Mouse (Mus musculus) gastrocnemius, postnatal 10 days (tissue): ENCODE data around the gene D430041D05Rik. TPM values are rescaled to one million over a fixed set of nuclear protein-coding genes. Genes with fewer than 3 reads are reported as not detected.

Source experiments
- DNase-seq: peaks from one replicate; pipeline ENCODE4 v3.0.0; 2021; ENCODE audit warnings: mixed read lengths
- total RNA-seq, 2 experiments: library from RNA; stranded (reverse); gene quantifications; 2 replicates each; pipeline ENCODE4 v1.2.3; 2021

Gene D430041D05Rik
- total RNA-seq, 2 experiments from 2014 or later, result 2.9 to 3.0 TPM

- no peak for DNase-seq
These were observed 2.9 kb downstream of the D430041D05Rik start for GRCm38 (mm10) chr2:104407913-104408312.

GRCm38 (mm10) chr2:104404036-104404435, 6.8 kb downstream of the D430041D05Rik start:
- DNase-seq, result no peak

GRCm38 (mm10) chr2:104398651-104399290, 12.0 kb downstream of the D430041D05Rik start:
- DNase-seq, result no peak

- no peak for DNase-seq
These were observed 14.9 kb downstream of the D430041D05Rik start for GRCm38 (mm10) chr2:104395961-104396360.

GRCm38 (mm10) chr2:104394769-104395168, 16.0 kb downstream of the D430041D05Rik start:
- no peak for DNase-seq

GRCm38 (mm10) chr2:104392700-104393312, 18.0 kb downstream of the D430041D05Rik start:
- DNase-seq, result no peak

GRCm38 (mm10) chr2:104389231-104389630, 21.6 kb downstream of the D430041D05Rik start:
- DNase-seq, result no peak

GRCm38 (mm10) chr2:104385941-104386340, 24.9 kb downstream of the D430041D05Rik start:
- no peak for DNase-seq

- no peak for DNase-seq
These were observed 27.2 kb downstream of the D430041D05Rik start for GRCm38 (mm10) chr2:104383589-104383988.

- DNase-seq, result no peak
These were observed 28.0 kb downstream of the D430041D05Rik start for GRCm38 (mm10) chr2:104382813-104383212.

GRCm38 (mm10) chr2:104379304-104379703, 31.5 kb downstream of the D430041D05Rik start:
- DNase-seq, result no peak

GRCm38 (mm10) chr2:104378791-104379190, 32.0 kb downstream of the D430041D05Rik start:
- no peak for DNase-seq

- DNase-seq, result no peak
These were observed 32.8 kb downstream of the D430041D05Rik start for GRCm38 (mm10) chr2:104377990-104378389.

GRCm38 (mm10) chr2:104372156-104372555, 38.7 kb downstream of the D430041D05Rik start:
- DNase-seq, result no peak

GRCm38 (mm10) chr2:104371606-104372130, 39.1 kb downstream of the D430041D05Rik start:
- DNase-seq, result no peak

GRCm38 (mm10) chr2:104367836-104368298, 42.9 kb downstream of the D430041D05Rik start:
- no peak for DNase-seq

- no peak for DNase-seq
These were observed 43.5 kb downstream of the D430041D05Rik start for GRCm38 (mm10) chr2:104367291-104367690.

GRCm38 (mm10) chr2:104359305-104359704, 51.5 kb downstream of the D430041D05Rik start:
- DNase-seq, result no peak

GRCm38 (mm10) chr2:104358881-104359280, 51.9 kb downstream of the D430041D05Rik start:
- no peak for DNase-seq

- no peak for DNase-seq
These were observed 54.3 kb downstream of the D430041D05Rik start for GRCm38 (mm10) chr2:104356531-104356930.

GRCm38 (mm10) chr2:104354117-104354516, 56.7 kb downstream of the D430041D05Rik start:
- no peak for DNase-seq

- DNase-seq, result no peak
These were observed 58.7 kb downstream of the D430041D05Rik start for GRCm38 (mm10) chr2:104352204-104352493.

- DNase-seq, result no peak
These were observed 59.2 kb downstream of the D430041D05Rik start for GRCm38 (mm10) chr2:104351415-104352203.
